Mouse (Mus musculus): ENCODE results near the gene Ptpdc1.
A peak's percentile ranks its signal among the peaks of the same experiment; 100 is the strongest.

Ptpdc1 gene

DNA sequence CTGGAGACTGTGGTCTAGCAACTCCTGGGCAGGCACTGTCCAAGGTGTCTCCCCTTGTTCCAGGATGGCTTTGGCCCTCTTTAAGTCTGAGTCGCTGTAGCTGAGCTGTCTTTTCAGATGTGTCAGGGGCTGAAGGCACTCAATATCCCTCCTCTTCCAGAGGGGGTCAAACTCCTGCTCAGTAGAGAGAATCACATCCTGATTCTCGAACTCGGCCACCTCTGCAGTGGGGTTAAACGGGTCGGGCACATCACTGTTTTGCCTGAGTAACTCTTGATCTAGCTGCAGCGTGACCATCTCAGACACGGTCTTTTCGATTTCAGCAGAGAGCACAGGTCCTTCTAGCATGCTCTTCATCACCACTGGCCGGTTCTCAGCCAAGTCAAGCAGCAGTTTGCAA is 39.0 kb downstream of the Ptpdc1 start:
- no peak for DNase-seq (ENCODE audit: low spot score in 2 of 2)

GRCm38 (mm10) chr13:48585786-48586185 is 39.7 kb downstream of the Ptpdc1 start:
- no peak for DNase-seq (ENCODE audit: low spot score in 2 of 2)

- no peak for DNase-seq (ENCODE audit: low spot score in 2 of 2)
Observed at GRCm38 (mm10) chr13:48582688-48583379, 42.6 kb downstream of the Ptpdc1 start.

- no peak for DNase-seq (ENCODE audit: low spot score in 2 of 2)
Observed at GRCm38 (mm10) chr13:48578616-48579015, 46.8 kb downstream of the Ptpdc1 start.

DNA sequence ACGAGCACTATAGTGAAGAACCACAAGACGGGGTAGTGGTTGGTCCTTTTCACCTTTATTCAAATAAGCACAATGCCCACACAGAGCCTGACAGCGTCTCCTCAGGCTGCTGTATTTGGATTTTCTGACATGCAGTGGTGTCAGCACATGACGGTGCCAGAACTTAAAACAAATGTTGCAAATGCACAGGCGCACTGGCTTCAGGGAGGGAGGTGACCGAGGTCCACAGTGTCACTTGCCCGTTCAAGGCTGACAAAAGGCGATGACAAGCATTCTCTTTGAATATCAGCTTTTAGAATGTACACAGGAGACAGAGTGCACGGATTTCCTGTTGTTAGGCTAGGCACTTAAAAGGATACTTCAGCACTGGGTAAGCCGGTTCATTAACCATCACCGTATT is 47.6 kb downstream of the Ptpdc1 start:
- no peak for DNase-seq (ENCODE audit: low spot score in 2 of 2)

GRCm38 (mm10) chr13:48577007-48577406 is 48.5 kb downstream of the Ptpdc1 start:
- DNase-seq (ENCODE audit: low spot score in 2 of 2): no peak

DNA sequence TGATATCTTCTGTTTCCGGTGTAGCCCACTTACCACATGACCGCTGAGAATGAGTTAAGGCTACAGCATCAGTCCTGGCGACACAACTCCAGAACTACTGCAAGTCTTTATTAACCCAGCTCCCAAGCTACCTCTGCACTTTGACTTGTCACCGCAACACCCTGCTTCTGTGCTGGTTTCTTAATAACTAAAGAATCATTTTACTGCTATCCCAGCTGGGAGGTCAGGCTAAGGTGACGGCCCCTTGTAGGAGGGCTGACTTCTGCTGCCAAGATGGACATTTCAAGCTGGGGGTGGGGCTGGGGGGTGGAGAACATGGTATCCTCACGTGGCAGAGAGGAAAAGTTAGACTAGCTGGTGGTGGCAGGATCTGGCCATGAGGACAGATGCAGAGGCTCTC is 50.7 kb downstream of the Ptpdc1 start:
- no peak for DNase-seq (ENCODE audit: low spot score in 2 of 2)

DNA sequence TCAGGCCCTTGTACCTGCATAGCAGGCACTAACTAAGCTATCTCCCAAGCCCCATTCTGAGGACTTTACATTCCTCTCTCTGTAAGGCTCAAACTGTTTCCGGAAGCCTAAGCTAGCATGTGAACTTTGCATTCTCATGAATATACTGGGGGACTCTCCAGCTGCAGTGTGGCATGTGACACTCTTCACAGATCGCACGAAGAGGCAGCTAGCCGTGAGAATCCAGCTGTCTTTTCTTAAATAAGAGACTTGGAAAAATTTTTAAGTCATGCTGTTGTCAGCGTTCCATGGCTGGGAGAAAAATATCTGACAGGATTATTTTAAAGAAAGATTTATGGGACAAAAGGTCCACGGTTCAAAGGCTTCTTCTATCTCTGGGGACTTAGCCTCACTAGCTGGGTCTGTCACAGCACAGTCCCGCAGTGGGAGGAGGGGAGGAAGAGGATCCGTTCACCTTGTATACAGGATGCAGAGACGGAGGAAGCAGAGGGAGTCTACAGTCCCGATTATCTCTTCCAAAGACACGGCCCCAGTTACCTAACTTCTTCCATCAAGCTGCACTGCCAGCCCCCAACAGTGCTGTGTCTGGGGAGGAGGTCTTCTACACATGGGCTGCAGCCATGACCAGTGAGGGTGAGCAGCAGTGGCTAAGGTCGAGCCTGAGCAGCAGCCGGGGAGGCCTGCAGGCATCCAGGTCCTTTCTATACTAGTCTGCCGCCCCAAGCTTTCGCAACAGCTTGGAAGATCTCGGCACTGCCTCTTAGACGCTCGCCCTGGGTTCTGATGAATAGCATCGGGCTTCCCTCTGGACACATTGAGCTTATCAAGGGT is 51.7 kb downstream of the Ptpdc1 start:
- no peak for DNase-seq (ENCODE audit: low spot score in 2 of 2)

GRCm38 (mm10) chr13:48572127-48572526 is 53.3 kb downstream of the Ptpdc1 start:
- DNase-seq (ENCODE audit: low spot score in 2 of 2): peak in 1 of 2 experiments; percentile 33

- no peak for DNase-seq (ENCODE audit: low spot score in 2 of 2)
Observed at GRCm38 (mm10) chr13:48571298-48571697, 54.2 kb downstream of the Ptpdc1 start.

DNA sequence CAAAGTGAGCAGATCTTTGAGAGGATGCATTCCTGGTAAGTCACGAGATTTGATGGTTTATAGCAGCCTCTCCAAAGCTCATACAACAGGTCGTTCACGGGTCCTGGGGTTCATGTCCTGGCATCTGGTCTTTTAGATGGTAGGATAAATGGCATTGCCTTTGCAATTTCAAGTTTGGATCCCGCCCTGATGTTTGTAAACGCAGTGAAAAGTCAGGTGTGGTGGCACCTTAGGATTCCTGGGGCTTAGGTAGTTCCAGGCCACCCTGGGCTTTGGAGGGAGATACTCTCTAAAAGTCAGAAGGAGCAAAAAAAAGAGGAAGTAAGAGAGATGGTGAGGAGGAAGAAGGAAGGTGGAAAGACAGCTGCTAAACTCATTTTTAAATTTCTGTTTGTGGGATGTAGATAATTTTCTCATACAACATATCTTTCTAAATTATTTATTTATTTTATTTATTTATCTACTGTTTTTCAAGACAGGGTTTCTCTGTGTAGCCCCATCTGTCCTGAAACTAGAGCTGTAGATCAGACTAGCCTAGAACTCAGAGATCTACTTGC is 55.8 kb downstream of the Ptpdc1 start:
- no peak for DNase-seq (ENCODE audit: low spot score in 2 of 2)

DNA sequence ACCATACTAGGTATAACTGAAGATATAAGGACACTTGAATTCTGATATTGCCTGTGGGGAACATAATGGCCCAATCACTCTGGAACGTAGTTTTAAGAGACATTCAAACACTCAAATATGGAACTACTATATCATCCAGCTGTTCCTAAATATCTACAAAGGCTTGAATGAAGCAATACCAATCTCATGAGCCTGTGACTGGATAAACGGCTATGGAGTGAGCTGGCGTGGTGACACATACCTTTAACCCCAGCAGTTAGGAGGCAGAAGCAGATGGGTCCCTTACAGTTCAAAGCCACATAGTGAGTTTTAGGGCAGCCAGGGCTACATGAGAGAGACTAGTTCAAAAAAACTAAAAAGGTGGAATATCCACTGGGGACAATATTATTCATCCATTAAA is 57.8 kb downstream of the Ptpdc1 start:
- DNase-seq (ENCODE audit: low spot score in 2 of 2): no peak

DNA sequence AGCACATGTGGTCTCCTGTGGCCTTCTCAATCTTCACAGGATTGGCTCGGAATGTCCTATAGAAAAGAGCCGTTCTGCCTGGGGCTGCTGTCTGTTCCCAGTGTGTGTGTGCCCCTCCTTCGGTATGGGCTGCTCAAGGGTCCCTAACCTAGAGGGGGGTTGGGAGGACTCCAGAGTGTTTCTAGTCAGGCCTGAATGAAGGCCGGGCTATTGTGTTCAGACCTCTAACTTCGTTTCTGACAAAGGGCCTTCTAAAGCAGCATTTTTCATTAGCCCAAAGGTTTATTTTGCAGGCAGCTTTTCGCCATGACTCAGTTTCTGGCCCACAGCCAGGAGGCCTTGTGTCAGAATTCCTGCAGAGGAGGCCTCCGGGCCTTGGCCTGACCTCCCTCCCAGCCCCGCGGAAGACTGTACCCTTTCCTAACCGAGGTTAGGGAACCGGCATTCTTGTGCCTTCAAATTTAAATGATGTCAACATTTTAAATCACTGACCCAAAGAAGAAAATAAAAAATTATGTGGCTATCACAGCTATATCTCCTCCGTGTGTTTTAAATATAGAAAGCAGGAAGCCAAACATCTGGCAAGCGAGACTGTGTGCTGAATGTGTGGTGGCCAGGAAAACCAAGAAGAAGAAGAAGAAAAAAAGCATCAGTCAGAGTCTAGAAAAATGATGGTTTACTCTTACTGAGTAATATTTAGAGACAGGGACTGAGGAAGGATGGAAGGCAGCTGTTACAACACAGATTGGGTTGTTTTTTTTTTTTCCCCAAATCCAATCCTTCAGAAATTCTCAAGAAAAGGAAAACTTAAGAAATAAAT is 59.1 kb downstream of the Ptpdc1 start:
- DNase-seq (ENCODE audit: low spot score in 2 of 2): peak; percentile 65 to 80

- DNase-seq (ENCODE audit: low spot score in 2 of 2): no peak
Observed at GRCm38 (mm10) chr13:48564881-48565600, 60.4 kb downstream of the Ptpdc1 start.

GRCm38 (mm10) chr13:48562336-48562735 is 63.1 kb downstream of the Ptpdc1 start:
- no peak for DNase-seq (ENCODE audit: low spot score in 2 of 2)

DNA sequence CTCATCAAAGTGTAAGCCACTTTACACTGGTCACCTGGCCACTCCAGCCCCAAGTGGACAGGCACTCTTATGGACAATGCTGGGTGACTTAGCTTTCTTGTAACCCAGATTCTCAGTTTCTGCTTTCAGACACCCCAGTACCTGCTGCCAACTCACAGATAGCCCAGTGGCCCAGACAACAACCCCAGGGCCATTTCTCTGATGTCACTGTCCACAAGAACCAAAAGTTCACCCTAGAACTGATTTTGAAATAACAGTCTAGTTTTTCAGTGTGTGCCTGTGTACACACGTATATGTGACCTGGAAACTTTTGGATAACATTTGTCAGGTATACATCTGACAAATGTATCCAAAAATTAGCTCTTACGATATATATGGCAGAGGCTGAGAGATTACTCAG is 64.0 kb downstream of the Ptpdc1 start:
- no peak for DNase-seq (ENCODE audit: low spot score in 2 of 2)

GRCm38 (mm10) chr13:48555976-48556375 is 69.5 kb downstream of the Ptpdc1 start:
- DNase-seq (ENCODE audit: low spot score in 2 of 2): no peak

DNA sequence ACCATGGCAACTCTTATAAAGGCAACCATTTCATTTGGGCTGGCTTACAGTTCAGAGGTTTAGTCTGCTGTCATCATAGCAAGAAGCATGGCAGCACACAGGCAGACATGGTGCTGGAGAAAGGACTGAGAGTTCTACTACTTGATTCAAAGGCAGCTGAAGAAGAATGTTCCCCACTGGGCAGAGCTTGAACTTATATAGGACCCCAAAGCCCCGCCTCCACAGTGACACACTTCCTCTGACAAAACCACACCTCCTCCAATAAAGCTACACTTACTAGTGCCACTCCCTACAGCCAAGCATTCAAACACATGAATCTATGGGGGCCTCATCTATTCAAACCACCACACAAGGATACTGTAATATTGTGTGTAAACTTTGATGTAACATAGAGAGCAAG is 70.9 kb downstream of the Ptpdc1 start:
- no peak for DNase-seq (ENCODE audit: low spot score in 2 of 2)

DNA sequence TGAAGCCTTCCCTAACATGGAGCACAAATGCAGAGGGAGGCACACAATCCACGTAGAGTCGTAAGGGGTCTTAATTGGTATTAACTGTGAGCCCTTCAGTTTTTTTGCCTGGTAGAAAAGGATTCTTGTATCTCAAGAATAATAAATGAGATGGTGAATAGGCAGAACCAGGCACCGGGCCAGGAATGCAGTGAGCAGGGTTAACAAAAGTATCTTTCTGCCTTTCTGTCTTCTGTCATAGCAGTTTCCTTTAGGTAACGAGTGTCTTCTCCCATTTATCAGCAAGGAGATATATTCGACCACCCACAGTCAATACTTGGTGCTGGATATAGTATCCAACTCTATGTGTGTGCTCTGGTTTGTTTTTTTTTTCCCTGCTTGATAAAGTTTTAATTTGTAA is 72.0 kb downstream of the Ptpdc1 start:
- no peak for DNase-seq (ENCODE audit: low spot score in 2 of 2)

DNA sequence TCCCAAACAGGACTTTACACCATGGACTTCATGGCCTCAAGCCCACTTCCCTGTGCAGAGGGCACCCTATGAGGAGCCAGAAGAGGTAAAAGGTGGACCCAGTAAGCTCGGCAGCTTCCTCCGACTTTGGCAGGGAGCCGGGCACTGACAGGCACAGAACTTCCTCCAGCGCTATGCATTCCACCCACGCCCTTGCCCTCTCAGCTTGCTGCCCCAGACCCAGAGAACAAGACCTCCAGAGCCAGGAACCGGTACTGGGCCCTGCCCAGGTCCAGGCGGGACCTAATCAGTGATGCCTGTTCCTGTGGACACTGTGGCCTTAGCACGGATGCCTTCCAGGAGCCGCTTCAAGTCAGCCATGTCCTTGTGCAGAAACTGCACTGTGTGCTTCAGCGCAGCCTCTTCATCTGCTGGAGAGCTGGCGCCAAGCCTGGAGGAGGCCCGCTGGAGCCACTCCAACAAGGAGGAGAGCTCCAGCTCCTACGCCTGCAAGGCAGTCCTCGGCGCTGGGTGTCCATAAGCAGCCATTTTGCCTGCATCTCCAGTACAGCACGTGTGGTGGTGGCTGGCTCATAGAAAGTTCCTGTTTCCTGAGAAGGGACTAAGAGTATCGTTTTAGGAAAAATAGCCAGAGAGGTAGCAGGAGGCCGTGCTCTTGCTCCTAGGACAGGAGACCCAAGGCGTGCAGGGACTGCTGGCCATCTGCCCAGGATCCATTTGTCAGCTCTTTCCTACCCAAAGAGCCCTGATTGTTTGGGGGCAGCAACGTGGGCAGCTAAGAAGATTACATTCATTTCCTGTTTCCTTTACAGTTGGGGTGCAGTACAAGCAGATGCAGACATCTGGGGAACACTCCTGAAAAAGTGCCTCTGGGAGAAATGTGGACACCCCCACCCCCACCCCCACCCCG is 73.0 kb downstream of the Ptpdc1 start:
- peak; percentile 92 to 94 for DNase-seq (ENCODE audit: low spot score in 2 of 2)

Measured in right cerebral cortex, adult 2 months (tissue).